Mouse (Mus musculus) limb, embryonic 12.5 days (tissue): ENCODE measurements at regions not wholly inside any gene's neighbourhood (a gene's known extent, or its start where the extent isn't known, plus 50 kb on each side); places are given as distances from the start of the nearest gene placed in this dataset.

Experiments used
- ATAC-seq: fragments of 200-750 bp; cut with Nextera tagmentation; 2 replicates; pipeline ENCODE4 v1.8.0; 2017; ENCODE audit warnings: low read depth, moderate TSS enrichment; ENCODE audit not compliant: insufficient number of reproducible peaks, insufficient read depth, low FRiP score, low TSS enrichment
- H3K27ac ChIP-seq: fragments of 300-500 bp; sonication (generic); 2 replicates; pipeline ENCODE4 v1.5.1; 2016; ENCODE audit warnings: mild to moderate bottlenecking, moderate library complexity
- H3K27me3 ChIP-seq: fragments of 300-500 bp; sonication (generic); 2 replicates; pipeline ENCODE4 v1.6.1; 2016; ENCODE audit warnings: mild to moderate bottlenecking, moderate library complexity
- H3K36me3 ChIP-seq: fragments of 300-500 bp; sonication (generic); 2 replicates; pipeline ENCODE4 v1.6.1; 2016; ENCODE audit warnings: mild to moderate bottlenecking, moderate library complexity
- H3K4me1 ChIP-seq: fragments of 300-500 bp; sonication (generic); replicated peaks from 2 replicates; pipeline ENCODE4 v1.6.1; 2016
- H3K4me2 ChIP-seq: fragments of 300-500 bp; sonication (generic); 2 replicates; pipeline ENCODE4 v1.6.1; 2016; ENCODE audit warnings: mild to moderate bottlenecking, moderate library complexity
- H3K4me3 ChIP-seq: fragments of 300-500 bp; sonication (generic); replicated peaks from 2 replicates; pipeline ENCODE4 v1.5.1; 2016; ENCODE audit warnings: mild to moderate bottlenecking
- H3K9ac ChIP-seq: fragments of 300-500 bp; sonication (generic); replicated peaks from 2 replicates; pipeline ENCODE4 v1.6.1; 2016; ENCODE audit warnings: mild to moderate bottlenecking, moderate library complexity
- H3K9me3 ChIP-seq: fragments of 300-500 bp; sonication (generic); 2 replicates; pipeline ENCODE4 v1.6.1; 2016; ENCODE audit warnings: mild to moderate bottlenecking, moderate library complexity
- WGBS: fragments of 180-500 bp; shearing (Covaris S2); methylation state at CpG from one replicate; pipeline ENCODE4 v1.1.7; 2016; 5-methylcytosine and 5-hydroxymethylcytosine counted together

- no peaks in the 10 kb centered on the region for H3K9me3 ChIP-seq
- H3K4me3 ChIP-seq: no peak overlapping the region
- peaks cover 5% of the 10 kb centered on the region; the same call in 1 of the 2 replicates for H3K4me1 ChIP-seq
- H3K36me3 ChIP-seq: no peaks in the 10 kb centered on the region
- no peak for ATAC-seq
- H3K27ac ChIP-seq: no peak overlapping the region; the same call in 1 of the 2 replicates
- 69% methylated on average over 9 of the region's 9 CpGs for WGBS
- no peaks in the 10 kb centered on the region; the same call in 1 of the 2 replicates for H3K27me3 ChIP-seq
- no peak overlapping the region for H3K9ac ChIP-seq
- no peak overlapping the region for H3K4me2 ChIP-seq
Observed at GRCm38 (mm10) chr16:30827901-30828608, 228.5 kb downstream of the Fam43a start.

GRCm38 (mm10) chr16:30834561-30834960, 235.0 kb downstream of the Fam43a start:
- Histone ChIP-seq H3K4me3 (no peak overlapping the region), H3K4me2 (no peak overlapping the region), H3K36me3 (no peaks in the 10 kb centered on the region), H3K27me3 (no peaks in the 10 kb centered on the region; the same call in 1 of the 2 replicates), H3K4me1 (peaks cover 15% of the 10 kb centered on the region), H3K27ac (no peak overlapping the region; the same call in 1 of the 2 replicates), H3K9me3 (0 out of 2 replicates have a peak, but pooled peaks cover under 1% of the 10 kb centered on the region), H3K9ac (no peak overlapping the region)
- ATAC-seq: no peak
- 17% methylated on average over 3 of the region's 3 CpGs for whole genome bisulfite sequencing

- Histone ChIP-seq H3K4me2 (no peak overlapping the region), H3K27ac (no peak overlapping the region), H3K9me3 (peaks cover 12% of the 10 kb centered on the region; the same call in 1 of the 2 replicates), H3K27me3 (no peaks in the 10 kb centered on the region; the same call in 1 of the 2 replicates), H3K9ac (no peak overlapping the region), H3K36me3 (no peaks in the 10 kb centered on the region), H3K4me3 (no peak overlapping the region), H3K4me1 (peaks cover 15% of the 10 kb centered on the region)
- WGBS: 77% methylated on average over 2 of the region's 2 CpGs
- no peak for ATAC-seq
Observed at GRCm38 (mm10) chr16:30835678-30836077, 236.2 kb downstream of the Fam43a start.

GRCm38 (mm10) chr16:30842831-30843230, 238.4 kb downstream of the Xxylt1 start:
- H3K9ac ChIP-seq: no peak overlapping the region
- 90% methylated on average over 2 of the region's 2 CpGs for WGBS
- no peaks in the 10 kb centered on the region for H3K4me1 ChIP-seq
- peaks cover 12% of the 10 kb centered on the region; the same call in 1 of the 2 replicates for H3K9me3 ChIP-seq
- H3K4me2 ChIP-seq: no peak overlapping the region
- H3K27me3 ChIP-seq: no peaks in the 10 kb centered on the region
- no peak overlapping the region for H3K4me3 ChIP-seq
- H3K36me3 ChIP-seq: no peaks in the 10 kb centered on the region
- H3K27ac ChIP-seq: no peak overlapping the region
- ATAC-seq: no peak

- Histone ChIP-seq H3K36me3 (no peaks in the 10 kb centered on the region), H3K4me3 (no peak overlapping the region), H3K9ac (no peak overlapping the region), H3K9me3 (no peaks in the 10 kb centered on the region), H3K27me3 (no peaks in the 10 kb centered on the region), H3K27ac (no peak overlapping the region), H3K4me1 (no peaks in the 10 kb centered on the region), H3K4me2 (no peak overlapping the region)
- ATAC-seq: no peak
- 64% methylated on average over 1 of the region's 1 CpGs for WGBS
Observed at GRCm38 (mm10) chr16:30852595-30852994, 228.6 kb downstream of the Xxylt1 start.

GRCm38 (mm10) chr16:30854716-30855115, 226.5 kb downstream of the Xxylt1 start:
- H3K4me2 ChIP-seq: no peak overlapping the region
- no peak for ATAC-seq
- H3K27ac ChIP-seq: no peak overlapping the region
- H3K9me3 ChIP-seq: no peaks in the 10 kb centered on the region
- no peak overlapping the region for H3K4me3 ChIP-seq
- H3K9ac ChIP-seq: no peak overlapping the region
- no peaks in the 10 kb centered on the region for H3K36me3 ChIP-seq
- no peaks in the 10 kb centered on the region for H3K27me3 ChIP-seq
- H3K4me1 ChIP-seq: no peaks in the 10 kb centered on the region
- whole genome bisulfite sequencing: 73% methylated on average over 4 of the region's 4 CpGs

GRCm38 (mm10) chr16:30857656-30858055, 223.6 kb downstream of the Xxylt1 start:
- ATAC-seq: no peak
- 90% methylated on average over 2 of the region's 2 CpGs for WGBS
- Histone ChIP-seq H3K27me3 (no peaks in the 10 kb centered on the region), H3K36me3 (no peaks in the 10 kb centered on the region), H3K4me3 (no peak overlapping the region), H3K9me3 (0 out of 2 replicates have a peak, but pooled peaks cover 3% of the 10 kb centered on the region), H3K27ac (no peak overlapping the region), H3K9ac (no peak overlapping the region), H3K4me2 (no peak overlapping the region), H3K4me1 (no peaks in the 10 kb centered on the region)

- no peak for ATAC-seq
- no peak overlapping the region for H3K4me3 ChIP-seq
- H3K4me1 ChIP-seq: peaks cover 28% of the 10 kb centered on the region
- 88% methylated on average over 7 of the region's 7 CpGs for WGBS
- H3K4me2 ChIP-seq: no peak overlapping the region
- H3K36me3 ChIP-seq: no peaks in the 10 kb centered on the region
- H3K9ac ChIP-seq: no peak overlapping the region
- H3K27ac ChIP-seq: no peak overlapping the region
- no peaks in the 10 kb centered on the region for H3K9me3 ChIP-seq
- peaks cover 5% of the 10 kb centered on the region; the same call in 1 of the 2 replicates for H3K27me3 ChIP-seq
Observed at GRCm38 (mm10) chr16:30869136-30869909, 211.9 kb downstream of the Xxylt1 start.

GRCm38 (mm10) chr16:30870110-30870509, 211.1 kb downstream of the Xxylt1 start:
- H3K27ac ChIP-seq: no peak overlapping the region
- no peak overlapping the region for H3K4me2 ChIP-seq
- H3K9ac ChIP-seq: no peak overlapping the region
- H3K27me3 ChIP-seq: peaks cover 5% of the 10 kb centered on the region; the same call in 1 of the 2 replicates
- ATAC-seq: no peak
- H3K36me3 ChIP-seq: no peaks in the 10 kb centered on the region
- H3K4me3 ChIP-seq: no peak overlapping the region
- H3K4me1 ChIP-seq: peaks cover 31% of the 10 kb centered on the region
- WGBS: 60% methylated on average over 14 of the region's 14 CpGs
- no peaks in the 10 kb centered on the region for H3K9me3 ChIP-seq

- Histone ChIP-seq H3K4me1 (peaks cover 37% of the 10 kb centered on the region), H3K4me3 (no peak overlapping the region), H3K36me3 (no peaks in the 10 kb centered on the region), H3K9ac (no peak overlapping the region), H3K9me3 (no peaks in the 10 kb centered on the region), H3K27me3 (peaks cover 5% of the 10 kb centered on the region; the same call in 1 of the 2 replicates), H3K27ac (no peak overlapping the region), H3K4me2 (no peak overlapping the region)
- 12% methylated on average over 2 of the region's 2 CpGs for WGBS
- no peak for ATAC-seq
Observed at GRCm38 (mm10) chr16:30870676-30871075, 210.6 kb downstream of the Xxylt1 start.

- Histone ChIP-seq H3K9ac (no peak overlapping the region), H3K36me3 (no peaks in the 10 kb centered on the region), H3K27me3 (peaks cover 8% of the 10 kb centered on the region; the same call in 1 of the 2 replicates), H3K27ac (no peak overlapping the region), H3K9me3 (no peaks in the 10 kb centered on the region), H3K4me1 (peaks cover 41% of the 10 kb centered on the region), H3K4me2 (no peak overlapping the region), H3K4me3 (no peak overlapping the region)
- WGBS: 86% methylated on average over 5 of the region's 5 CpGs
- ATAC-seq: no peak
Observed at GRCm38 (mm10) chr16:30872147-30872546, 209.1 kb downstream of the Xxylt1 start.
